Mouse (Mus musculus) retina, embryonic 14.5 days (tissue): ENCODE data around the gene Tnp2.

Experiments
- DNase-seq: peaks from one replicate; pipeline ENCODE4 v3.0.0-alpha.2; 2015; ENCODE audit warnings: low spot score

The Tnp2 gene

GRCm38 (mm10) chr16:10768821-10769220 is 19.6 kb downstream of the Tnp2 start:
- no peak for DNase-seq

- peak; percentile 88 for DNase-seq
Observed at GRCm38 (mm10) chr16:10767158-10767557, 21.3 kb downstream of the Tnp2 start.

- DNase-seq = no peak
Observed at GRCm38 (mm10) chr16:10764323-10764722, 24.1 kb downstream of the Tnp2 start.

- no peak for DNase-seq
Observed at GRCm38 (mm10) chr16:10763540-10764264, 24.8 kb downstream of the Tnp2 start.

GRCm38 (mm10) chr16:10762569-10763180 is 25.8 kb downstream of the Tnp2 start:
- no peak for DNase-seq

GRCm38 (mm10) chr16:10761182-10761581 is 27.3 kb downstream of the Tnp2 start:
- DNase-seq = no peak

GRCm38 (mm10) chr16:10756168-10756567 is 32.3 kb downstream of the Tnp2 start:
- no peak for DNase-seq

- no peak for DNase-seq
Observed at GRCm38 (mm10) chr16:10754521-10755296, 33.8 kb downstream of the Tnp2 start.

- DNase-seq = no peak
Observed at GRCm38 (mm10) chr16:10749824-10750223, 38.6 kb downstream of the Tnp2 start.

- no peak for DNase-seq
Observed at GRCm38 (mm10) chr16:10749226-10749625, 39.2 kb downstream of the Tnp2 start.

- DNase-seq = no peak
Observed at GRCm38 (mm10) chr16:10741082-10741481, 47.4 kb downstream of the Tnp2 start.

- no peak for DNase-seq
Observed at GRCm38 (mm10) chr16:10739854-10740398, 48.5 kb downstream of the Tnp2 start.

- DNase-seq = no peak
Observed at GRCm38 (mm10) chr16:10738866-10739265, 49.6 kb downstream of the Tnp2 start.
